Mouse (Mus musculus) kidney, adult 2 months (tissue): ENCODE measurements at regions not wholly inside any gene's neighbourhood (a gene's known extent, or its start where the extent isn't known, plus 50 kb on each side); places are given as distances from the start of the nearest gene placed in this dataset.
A peak's percentile ranks its signal among the peaks of the same experiment; 100 is the strongest.

Experiments used
- DNase-seq: peaks from one replicate; pipeline ENCODE4 v3.0.0; 2021
- H3K27ac ChIP-seq: fragments of 200-500 bp; 2 replicates; pipeline ENCODE4 v1.5.1; 2012; ENCODE audit warnings: low read depth, low read length, control low read depth, inconsistent platforms; ENCODE audit not compliant: insufficient read depth
- H3K27me3 ChIP-seq: fragments of 200-500 bp; replicated peaks from 2 replicates; pipeline ENCODE4 v1.6.1; 2012; ENCODE audit warnings: mild to moderate bottlenecking, moderate library complexity, low read length, inconsistent platforms; ENCODE audit not compliant: control insufficient read depth, insufficient read depth
- H3K36me3 ChIP-seq: fragments of 200-500 bp; 2 replicates; pipeline ENCODE4 v1.6.1; 2012; ENCODE audit warnings: mild to moderate bottlenecking, moderate library complexity, low read length, inconsistent platforms; ENCODE audit not compliant: control insufficient read depth, insufficient read depth
- H3K4me1 ChIP-seq: fragments of 200-500 bp; 2 replicates; pipeline ENCODE4 v1.6.1; 2011; ENCODE audit warnings: low read length; ENCODE audit not compliant: control insufficient read depth, insufficient read depth
- H3K4me3 ChIP-seq: fragments of 200-500 bp; 2 replicates; pipeline ENCODE4 v1.5.1; 2011; ENCODE audit warnings: mild to moderate bottlenecking, low read depth, low read length, control low read depth; ENCODE audit not compliant: insufficient read depth
- CTCF ChIP-seq: fragments of 200-500 bp; conservative IDR thresholded peaks from 2 replicates; pipeline ENCODE4 v1.5.1; 2011; ENCODE audit warnings: low read depth, mild to moderate bottlenecking, control low read depth, low read length, moderate library complexity, mixed read lengths; ENCODE audit not compliant: insufficient read depth, insufficient read length
- POLR2A ChIP-seq: fragments of 200-500 bp; IDR thresholded peaks from one replicate; pipeline ENCODE4 v1.6.1; 2011; ENCODE audit warnings: low read depth, low read length, control low read depth
- WGBS: fragments of 180-500 bp; shearing (Covaris S2); methylation state at CpG from one replicate; pipeline ENCODE4 v1.1.7; 2018; 5-methylcytosine and 5-hydroxymethylcytosine counted together

DNA sequence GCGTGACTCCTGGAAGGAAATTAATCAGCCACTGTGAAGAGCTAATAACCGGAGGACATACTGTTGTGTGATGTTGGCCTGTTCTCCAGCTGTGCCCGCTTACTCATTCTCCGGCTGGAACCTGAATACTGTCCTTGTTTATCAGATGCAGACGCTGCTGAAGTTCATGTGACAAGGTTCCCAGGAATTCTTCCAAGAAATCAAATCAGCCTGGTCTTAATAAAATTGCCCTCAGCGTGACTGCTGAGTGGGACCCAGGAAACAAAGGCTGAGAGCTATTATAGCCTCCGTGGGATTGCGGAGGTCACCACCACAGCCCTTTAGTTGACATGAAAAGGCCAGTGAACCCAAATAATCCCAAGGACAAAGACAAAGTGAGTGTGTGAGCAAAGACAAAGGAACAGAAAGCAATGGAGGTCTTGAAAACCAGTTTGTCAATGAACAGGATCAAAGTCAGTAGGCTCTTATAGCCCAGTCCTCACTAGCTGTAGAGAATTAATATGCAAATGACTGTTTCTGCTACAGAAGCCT lies 460.9 kb upstream of the Intu start:
- no peak overlapping the region for H3K4me3 ChIP-seq
- DNase-seq = no peak
- no peaks in the 10 kb centered on the region for H3K36me3 ChIP-seq
- no peak overlapping the region for H3K27ac ChIP-seq
- H3K4me1 ChIP-seq = no peaks in the 10 kb centered on the region
- 67% methylated on average over 8 of the region's 8 CpGs for WGBS
- no peak for TF ChIP-seq POLR2A
- TF ChIP-seq CTCF = no peak
- H3K27me3 ChIP-seq = no peaks in the 10 kb centered on the region

DNA sequence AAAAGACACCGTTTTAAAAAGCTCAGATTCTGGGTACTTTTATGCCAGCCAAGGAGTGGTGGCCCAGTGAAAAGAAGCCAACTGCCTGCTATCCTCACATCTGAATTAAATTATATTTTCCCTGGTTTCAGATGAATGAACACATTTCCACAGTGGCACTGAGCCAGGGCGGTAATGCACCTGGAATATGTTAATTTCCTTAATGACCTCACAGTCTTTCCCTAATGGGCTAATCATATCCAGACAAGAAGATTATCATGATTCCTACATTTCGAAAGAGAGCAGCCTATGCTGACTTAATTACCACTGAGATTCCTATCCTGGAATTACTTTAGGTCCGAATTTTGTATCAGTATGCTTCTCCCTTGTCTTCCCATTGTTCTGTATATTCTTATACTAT lies 454.3 kb upstream of the Intu start:
- TF ChIP-seq CTCF (no peak), POLR2A (no peak)
- DNase-seq = no peak
- Histone ChIP-seq H3K4me1 (no peaks in the 10 kb centered on the region), H3K27me3 (no peaks in the 10 kb centered on the region; the same call in 1 of the 2 replicates), H3K4me3 (no peak overlapping the region), H3K27ac (no peak overlapping the region), H3K36me3 (no peaks in the 10 kb centered on the region)
- 80% methylated on average over 4 of the region's 4 CpGs for WGBS

GRCm38 (mm10) chr3:40085116-40085515 lies 446.0 kb upstream of the Intu start:
- Histone ChIP-seq H3K27me3 (no peaks in the 10 kb centered on the region; the same call in 1 of the 2 replicates), H3K4me3 (no peak overlapping the region), H3K36me3 (no peaks in the 10 kb centered on the region), H3K4me1 (no peaks in the 10 kb centered on the region), H3K27ac (no peak overlapping the region)
- 81% methylated on average over 2 of the region's 2 CpGs for WGBS
- DNase-seq = no peak
- TF ChIP-seq CTCF (no peak), POLR2A (no peak)

DNA sequence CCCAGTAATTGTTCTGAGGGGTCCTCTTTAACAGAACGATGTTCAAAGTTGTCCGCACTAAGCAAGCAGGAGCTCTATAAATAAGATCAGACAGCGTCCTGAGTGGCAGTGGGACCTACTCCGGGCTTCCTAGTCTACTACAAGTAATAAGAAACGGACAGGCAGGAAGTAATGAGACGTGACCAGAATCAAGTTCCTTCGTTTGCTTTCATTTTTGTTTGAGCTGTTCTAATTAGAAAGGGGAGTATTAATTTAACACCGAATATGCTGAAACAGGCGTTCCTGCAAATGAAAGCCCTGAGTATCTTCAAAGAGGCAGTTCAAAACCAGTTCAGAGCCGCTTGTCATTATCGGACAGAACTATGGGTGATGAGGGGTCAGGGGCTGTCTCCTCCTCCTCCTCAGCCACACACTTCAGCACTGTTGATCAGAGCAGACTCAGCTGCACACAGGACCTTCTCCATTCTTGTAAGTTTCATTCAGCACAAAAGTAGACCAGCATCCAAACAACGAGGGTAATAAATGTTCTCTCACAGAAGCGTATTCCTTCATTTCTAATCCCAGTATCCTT lies 439.2 kb upstream of the Intu start:
- WGBS = 21% methylated on average over 13 of the region's 13 CpGs
- H3K27ac ChIP-seq = no peak overlapping the region
- TF ChIP-seq POLR2A (no peak), CTCF (no peak)
- peak overlapping the region; percentile 39 for H3K4me3 ChIP-seq
- no peaks in the 10 kb centered on the region for H3K36me3 ChIP-seq
- H3K27me3 ChIP-seq = no peaks in the 10 kb centered on the region
- no peak for DNase-seq
- H3K4me1 ChIP-seq = no peaks in the 10 kb centered on the region

DNA sequence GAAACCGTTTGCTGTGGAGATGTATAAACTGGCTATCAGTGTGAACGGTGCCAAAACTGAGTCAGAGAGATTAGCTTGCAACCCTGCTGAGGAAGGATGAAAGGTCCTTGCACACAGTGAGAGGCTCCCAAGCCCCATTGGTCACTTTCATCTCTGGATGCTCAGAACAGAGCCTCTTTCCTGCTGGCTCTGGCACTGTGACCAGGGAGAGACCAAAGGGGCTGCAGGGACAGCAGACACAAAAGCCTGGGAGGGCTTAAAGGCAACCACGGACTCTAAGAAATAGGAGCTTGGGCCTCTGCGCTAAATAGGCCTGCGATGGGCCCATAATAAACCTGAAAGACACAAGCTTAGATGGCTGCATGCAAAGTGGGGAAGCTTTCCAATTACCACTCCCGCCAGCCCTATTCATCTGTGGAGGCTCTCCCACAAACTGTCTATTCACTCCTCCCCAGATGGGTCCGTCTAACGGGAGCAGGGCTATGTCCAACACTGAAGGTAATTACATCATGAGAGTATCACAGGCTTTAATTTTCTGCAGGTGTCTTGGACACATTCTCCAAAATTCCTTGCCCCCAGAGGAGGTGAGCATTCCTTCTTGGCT lies 438.2 kb upstream of the Intu start:
- Histone ChIP-seq H3K36me3 (no peaks in the 10 kb centered on the region), H3K4me1 (no peaks in the 10 kb centered on the region), H3K4me3 (no peak overlapping the region), H3K27me3 (no peaks in the 10 kb centered on the region), H3K27ac (no peak overlapping the region)
- WGBS = 80% methylated on average over 8 of the region's 8 CpGs
- no peak for DNase-seq
- TF ChIP-seq POLR2A (no peak), CTCF (no peak)

DNA sequence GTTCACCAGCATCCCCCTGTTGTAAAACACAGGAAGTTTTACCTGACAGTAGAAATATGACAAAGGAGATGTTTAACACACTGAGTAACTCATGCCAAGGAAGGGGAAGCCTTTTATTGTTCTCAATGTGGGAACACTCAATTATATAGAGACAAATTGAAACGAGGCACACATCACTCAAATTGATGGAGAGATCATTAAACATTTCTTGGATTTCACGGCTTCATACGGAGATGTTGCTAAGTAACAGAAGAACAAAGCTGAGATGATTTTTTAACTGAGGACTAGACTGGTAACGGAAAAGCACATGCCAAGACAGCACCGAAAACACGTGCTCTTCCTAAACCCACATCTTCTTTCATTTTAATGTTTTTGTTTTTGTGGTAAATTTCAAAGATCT lies 437.0 kb upstream of the Intu start:
- Histone ChIP-seq H3K27me3 (no peaks in the 10 kb centered on the region), H3K27ac (no peak overlapping the region), H3K36me3 (no peaks in the 10 kb centered on the region), H3K4me3 (no peak overlapping the region), H3K4me1 (no peaks in the 10 kb centered on the region)
- no peak for DNase-seq
- 61% methylated on average over 6 of the region's 6 CpGs for WGBS
- TF ChIP-seq POLR2A (no peak), CTCF (no peak)

DNA sequence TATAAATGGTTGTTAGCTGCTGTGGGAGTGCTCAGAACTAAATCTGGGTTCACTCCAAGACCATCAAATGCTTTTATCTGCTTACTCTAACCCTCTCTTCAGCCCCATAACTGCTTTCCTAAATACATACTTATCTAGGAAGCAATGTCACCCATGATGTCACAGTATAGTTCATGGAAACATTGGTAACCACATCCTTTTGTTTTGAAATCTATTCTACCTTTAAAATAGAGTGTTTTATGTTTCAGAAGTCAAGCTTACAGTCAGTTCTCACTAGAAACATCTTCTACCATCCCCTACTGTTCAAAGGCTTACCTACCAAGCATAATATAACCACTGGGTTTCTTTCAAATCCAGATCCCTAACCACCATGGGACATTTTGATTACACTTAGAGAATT lies 436.4 kb upstream of the Intu start:
- no peak overlapping the region for H3K4me3 ChIP-seq
- H3K36me3 ChIP-seq = no peaks in the 10 kb centered on the region
- DNase-seq = no peak
- H3K27ac ChIP-seq = no peak overlapping the region
- no peaks in the 10 kb centered on the region for H3K4me1 ChIP-seq
- no peaks in the 10 kb centered on the region for H3K27me3 ChIP-seq
- TF ChIP-seq POLR2A = no peak
- TF ChIP-seq CTCF = no peak

GRCm38 (mm10) chr3:40102698-40103097 lies 428.4 kb upstream of the Intu start:
- no peaks in the 10 kb centered on the region for H3K4me1 ChIP-seq
- H3K4me3 ChIP-seq = no peak overlapping the region
- no peaks in the 10 kb centered on the region for H3K27me3 ChIP-seq
- H3K27ac ChIP-seq = no peak overlapping the region
- no peak for TF ChIP-seq CTCF
- no peak for TF ChIP-seq POLR2A
- H3K36me3 ChIP-seq = no peaks in the 10 kb centered on the region
- 71% methylated on average over 4 of the region's 4 CpGs for WGBS
- peak; percentile 36 for DNase-seq
